Mouse (Mus musculus): Measurements from ENCODE around the gene Chic1.

The Chic1 gene

GRCm38 (mm10) chrX:103356287-103356686 is at the start of gene Chic1:
Gene Chic1 (plus strand): TSS chrX:103356476.
- DNase-seq, result peak; percentile 97

GRCm38 (mm10) chrX:103308262-103308661 is 48.0 kb upstream of the Chic1 start:
- no peak for DNase-seq

- DNase-seq, result no peak
Observed at GRCm38 (mm10) chrX:103311723-103312122, 44.6 kb upstream of the Chic1 start.

GRCm38 (mm10) chrX:103314146-103314545 is 42.1 kb upstream of the Chic1 start:
- DNase-seq, result no peak

GRCm38 (mm10) chrX:103321146-103321545 is 35.1 kb upstream of the Chic1 start, which contains the start of gene Cdx4:
Gene Cdx4 (plus strand): TSS chrX:103321398.
- no peak for DNase-seq

GRCm38 (mm10) chrX:103325900-103326299 is 30.4 kb upstream of the Chic1 start:
- DNase-seq, result no peak

GRCm38 (mm10) chrX:103329386-103329785 is 26.9 kb upstream of the Chic1 start:
- no peak for DNase-seq

- no peak for DNase-seq
Observed at GRCm38 (mm10) chrX:103331125-103331858, 25.0 kb upstream of the Chic1 start.

GRCm38 (mm10) chrX:103341369-103342113 is 14.7 kb upstream of the Chic1 start:
- no peak for DNase-seq

- no peak for DNase-seq
Observed at GRCm38 (mm10) chrX:103355784-103356183, 492 bp upstream of the Chic1 start.

GRCm38 (mm10) chrX:103356761-103357236 is 523 bp downstream of the Chic1 start:
- DNase-seq, result peak; percentile 82

GRCm38 (mm10) chrX:103366201-103366600 is 9.9 kb downstream of the Chic1 start:
- no peak for DNase-seq

GRCm38 (mm10) chrX:103368650-103369049 is 12.4 kb downstream of the Chic1 start:
- DNase-seq, result no peak

GRCm38 (mm10) chrX:103371221-103371620 is 14.9 kb downstream of the Chic1 start:
- DNase-seq, result no peak

GRCm38 (mm10) chrX:103371627-103372026 is 15.4 kb downstream of the Chic1 start:
- DNase-seq, result no peak

- DNase-seq, result no peak
Observed at GRCm38 (mm10) chrX:103374250-103374649, 18.0 kb downstream of the Chic1 start.

- DNase-seq, result no peak
Observed at GRCm38 (mm10) chrX:103384528-103384927, 28.3 kb downstream of the Chic1 start.

- no peak for DNase-seq
Observed at GRCm38 (mm10) chrX:103388131-103388530, 31.9 kb downstream of the Chic1 start.

- no peak for DNase-seq
Observed at GRCm38 (mm10) chrX:103393841-103394240, 37.6 kb downstream of the Chic1 start.

- DNase-seq, result no peak
Observed at GRCm38 (mm10) chrX:103405021-103405420, 48.7 kb downstream of the Chic1 start.

- DNase-seq, result no peak
Observed at GRCm38 (mm10) chrX:103414167-103414566, 57.9 kb downstream of the Chic1 start, which contains the start of gene Tsx. Gene Tsx (plus strand): TSS chrX:103414467.

- DNase-seq, result no peak
Observed at GRCm38 (mm10) chrX:103421710-103422109, 65.4 kb downstream of the Chic1 start, which contains the start of gene Gm26992. Gene Gm26992 (plus strand): TSS chrX:103422010.

- DNase-seq, result no peak
Observed at GRCm38 (mm10) chrX:103427677-103428076, 71.4 kb downstream of the Chic1 start.

GRCm38 (mm10) chrX:103432293-103432692 is 76.0 kb downstream of the Chic1 start:
- no peak for DNase-seq
